ENCODE assay signal across 11 mouse cellular contexts in the genomic region with DNA sequence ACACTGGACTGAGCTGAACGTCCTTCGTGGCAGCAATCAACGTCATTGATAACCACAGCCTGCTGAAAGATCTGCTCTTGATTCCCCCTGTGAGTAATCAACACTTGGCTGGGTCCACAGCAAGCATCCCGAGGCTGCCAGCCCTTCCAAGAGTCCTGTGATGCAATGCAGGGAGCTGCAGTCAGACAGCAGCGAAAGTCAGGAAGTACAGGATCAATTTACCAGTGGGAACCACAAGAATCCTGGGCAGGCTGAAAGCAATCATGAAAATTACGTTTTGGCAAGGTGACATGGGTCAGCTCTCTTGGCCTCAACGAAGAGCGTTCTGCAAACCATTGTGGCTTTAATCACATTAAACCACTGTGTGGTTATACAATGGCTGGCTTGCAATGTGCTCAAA.
DNase-seq lines count a peak whose midpoint lies in the region; ATAC-seq and TF ChIP-seq lines count a peak whose summit lies in the region.
"Had no signal": no experiment of that assay in that cellular context is flagged by ENCODE, and none has a peak within 500 bp of the region (broad histone marks: within the 10 kb centered on the region; RNA-seq: fewer than 3 reads in every experiment).

No protein-coding gene starts in this region.

- peak; percentile 40 for DNase-seq in hindbrain, embryonic 10.5 days (ENCODE audit: low spot score)
- DNase-seq in embryo, embryonic 11 days = peak; percentile 44
- peak; percentile 9 to 20 for DNase-seq in heart, adult 2 months
- DNase-seq in lung, postnatal 10 days = peak; percentile 2
- no peak for DNase-seq in frontal cortex, postnatal 14 days (ENCODE audit: low spot score in 2 of 2)
- DNase-seq in hindbrain, embryonic 14.5 days (ENCODE audit: low spot score) = no peak
- no peak for DNase-seq in left cerebral cortex, adult 8-10 months (ENCODE audit: low spot score in 2 of 2)
- DNase-seq: layer of hippocampus, postnatal 36 days had no signal

- TF ChIP-seq CTCF in heart, adult 2 months (IDR thresholded peaks at IDR 0.05) = no peak

- ATAC-seq in hindbrain, embryonic 16.5 days = no peak
- ATAC-seq in hindbrain, embryonic 14.5 days (ENCODE audit: low FRiP score) = no peak

- H3K79me2 ChIP-seq in heart, adult 2 months (replicated peaks; ENCODE audit: control insufficient read depth, insufficient read depth, low read length) = no peaks in the 10 kb centered on the region

- no peaks in the 10 kb centered on the region for H3K27me3 ChIP-seq in hindbrain, embryonic 10.5 days (ENCODE audit: insufficient read depth, poor library complexity, severe bottlenecking)
- no peaks in the 10 kb centered on the region for H3K27me3 ChIP-seq in hindbrain, embryonic 16.5 days (replicated peaks; ENCODE audit: control insufficient read depth, insufficient read depth, low read length)
- H3K27me3 ChIP-seq in heart, adult 2 months (ENCODE audit: control insufficient read depth, insufficient read depth, low read length) = no peaks in the 10 kb centered on the region
- H3K27me3 ChIP-seq in hindbrain, embryonic 14.5 days (ENCODE audit: control insufficient read depth, insufficient read depth, low read length) = no peaks in the 10 kb centered on the region
- H3K27me3 ChIP-seq: hindbrain, embryonic 15.5 days; stomach, embryonic 15.5 days had no signal

- H3K9ac ChIP-seq in hindbrain, embryonic 16.5 days (ENCODE audit: low read depth, low read length) = no peak overlapping the region
- no peak overlapping the region for H3K9ac ChIP-seq in heart, adult 2 months (ENCODE audit: low read depth, low read length)
- no peak overlapping the region for H3K9ac ChIP-seq in hindbrain, embryonic 14.5 days
- H3K9ac ChIP-seq: hindbrain, embryonic 15.5 days; stomach, embryonic 15.5 days had no signal

- no peak for TF ChIP-seq POLR2A in heart, adult 2 months (IDR thresholded peaks at IDR 0.05; ENCODE audit: insufficient read depth, low read depth, low read length)

- no peaks in the 10 kb centered on the region for H3K36me3 ChIP-seq in hindbrain, embryonic 10.5 days
- no peaks in the 10 kb centered on the region for H3K36me3 ChIP-seq in hindbrain, embryonic 16.5 days (ENCODE audit: control insufficient read depth, insufficient read depth, low read length)
- H3K36me3 ChIP-seq in heart, adult 2 months (ENCODE audit: control insufficient read depth, insufficient read depth, low read length) = no peaks in the 10 kb centered on the region
- no peaks in the 10 kb centered on the region for H3K36me3 ChIP-seq in hindbrain, embryonic 14.5 days (replicated peaks; ENCODE audit: control insufficient read depth, insufficient read depth)
- H3K36me3 ChIP-seq: hindbrain, embryonic 15.5 days; stomach, embryonic 15.5 days had no signal

- no peak overlapping the region for H3K4me2 ChIP-seq in hindbrain, embryonic 16.5 days (ENCODE audit: low read length)
- no peak overlapping the region for H3K4me2 ChIP-seq in hindbrain, embryonic 14.5 days (replicated peaks)
- H3K4me2 ChIP-seq: hindbrain, embryonic 15.5 days; stomach, embryonic 15.5 days had no signal

- H3K4me1 ChIP-seq in hindbrain, embryonic 10.5 days (replicated peaks) = no peaks in the 10 kb centered on the region
- no peaks in the 10 kb centered on the region for H3K4me1 ChIP-seq in hindbrain, embryonic 16.5 days (ENCODE audit: control insufficient read depth, insufficient read depth, low read depth, low read length)
- H3K4me1 ChIP-seq in heart, adult 2 months (ENCODE audit: control insufficient read depth, insufficient read depth, low read length) = no peaks in the 10 kb centered on the region
- H3K4me1 ChIP-seq in hindbrain, embryonic 14.5 days (replicated peaks; ENCODE audit: control insufficient read depth, insufficient read depth, low read length) = no peaks in the 10 kb centered on the region
- H3K4me1 ChIP-seq: hindbrain, embryonic 15.5 days; stomach, embryonic 15.5 days had no signal

- WGBS in hindbrain, embryonic 10.5 days = 63% methylated on average over 8 of the region's 8 CpGs
- 67% methylated on average over 8 of the region's 8 CpGs for WGBS in hindbrain, embryonic 16.5 days
- 40% methylated on average over 8 of the region's 8 CpGs for WGBS in heart, adult 2 months
- 72% methylated on average over 8 of the region's 8 CpGs for WGBS in hindbrain, embryonic 14.5 days

- no peak overlapping the region for H3K4me3 ChIP-seq in hindbrain, embryonic 10.5 days
- no peak overlapping the region for H3K4me3 ChIP-seq in hindbrain, embryonic 16.5 days (ENCODE audit: low read length)
- no peak overlapping the region for H3K4me3 ChIP-seq in heart, adult 2 months
- H3K4me3 ChIP-seq in hindbrain, embryonic 14.5 days (replicated peaks; ENCODE audit: low read length) = no peak overlapping the region
- H3K4me3 ChIP-seq: hindbrain, embryonic 15.5 days; stomach, embryonic 15.5 days had no signal

- TF ChIP-seq EP300 in heart, adult 2 months (IDR thresholded peaks at IDR 0.05; ENCODE audit: insufficient read depth, low read depth, low read length) = no peak

- intact Hi-C loops in heart, adult 2 months (cut with DNase I) = no loop called here

- H3K9me3 ChIP-seq in hindbrain, embryonic 10.5 days = no peaks in the 10 kb centered on the region
- H3K9me3 ChIP-seq in hindbrain, embryonic 16.5 days (ENCODE audit: control insufficient read depth, low read length) = no peaks in the 10 kb centered on the region
- no peaks in the 10 kb centered on the region for H3K9me3 ChIP-seq in hindbrain, embryonic 14.5 days (ENCODE audit: control insufficient read depth, low read length)
- H3K9me3 ChIP-seq: hindbrain, embryonic 15.5 days; stomach, embryonic 15.5 days had no signal

- H3K27ac ChIP-seq in hindbrain, embryonic 10.5 days = no peak overlapping the region
- H3K27ac ChIP-seq in hindbrain, embryonic 16.5 days (ENCODE audit: low read depth, low read length) = no peak overlapping the region
- no peak overlapping the region for H3K27ac ChIP-seq in heart, adult 2 months
- no peak overlapping the region for H3K27ac ChIP-seq in hindbrain, embryonic 14.5 days
- H3K27ac ChIP-seq: hindbrain, embryonic 15.5 days; stomach, embryonic 15.5 days had no signal

Comparison
In these comparisons a context has a peak if more than half of its experiments do, and no peak if none do; other contexts are left out.
1. DNase-seq: peak in hindbrain, embryonic 10.5 days (single experiment), embryo, embryonic 11 days (single experiment), heart, adult 2 months (2 of 2) and lung, postnatal 10 days (single experiment); none in frontal cortex, postnatal 14 days (0 of 2), hindbrain, embryonic 14.5 days (single experiment) and left cerebral cortex, adult 8-10 months (0 of 2).